21 mouse cellular contexts compared by ENCODE assay signal in genomic region chr4:105422466-105422865, GRCm38 (mm10).
A peak's percentile ranks its signal among the peaks of the same experiment; 100 is the strongest.
DNase-seq lines count a peak whose midpoint lies in the region; ATAC-seq and TF ChIP-seq lines count a peak whose summit lies in the region.
"Had no signal": no experiment of that assay in that cellular context is flagged by ENCODE, and none has a peak within 500 bp of the region (broad histone marks: within the 10 kb centered on the region; RNA-seq: fewer than 3 reads in every experiment).

No protein-coding gene starts in this region.

- H3K27me3 ChIP-seq in heart, embryonic 10.5 days (ENCODE audit: insufficient read depth, poor library complexity, severe bottlenecking): peaks cover 7% of the 10 kb centered on the region; the same call in 1 of the 2 replicates
- H3K27me3 ChIP-seq in heart, embryonic 11.5 days (ENCODE audit: control insufficient read depth, insufficient read depth, low read length): no peaks in the 10 kb centered on the region
- H3K27me3 ChIP-seq in lung, embryonic 14.5 days (ENCODE audit: insufficient read depth, low read length): no peaks in the 10 kb centered on the region
- H3K27me3 ChIP-seq: embryonic facial prominence, embryonic 13.5 days; forebrain, embryonic 12.5 days; heart, embryonic 12.5 days; intestine, embryonic 15.5 days had no signal

- WGBS in heart, embryonic 10.5 days: 21% methylated on average over 7 of the region's 7 CpGs
- 22% methylated on average over 7 of the region's 7 CpGs for WGBS in heart, embryonic 11.5 days (ENCODE audit: insufficient replicate concordance)
- 21% methylated on average over 7 of the region's 7 CpGs for WGBS in lung, embryonic 14.5 days

- DNase-seq in heart, embryonic 10.5 days (ENCODE audit: low spot score): peak; percentile 52
- DNase-seq in lung, embryonic 14.5 days: peak; percentile 29
- no peak for DNase-seq in lung, postnatal 36 days
- DNase-seq in cerebellum, adult 18-20 months: no peak
- DNase-seq: adrenal gland, adult 2 months; adrenal gland, postnatal 25 days; cerebellum, adult 11 months; cerebellum, adult 9-10 months; cerebellum, postnatal 25 days; gastrocnemius, postnatal 14 days had no signal

- H3K36me3 ChIP-seq in heart, embryonic 10.5 days: no peaks in the 10 kb centered on the region
- H3K36me3 ChIP-seq in heart, embryonic 11.5 days (ENCODE audit: control insufficient read depth, insufficient read depth, low read length): no peaks in the 10 kb centered on the region
- H3K36me3 ChIP-seq in lung, embryonic 14.5 days (ENCODE audit: insufficient read depth): no peaks in the 10 kb centered on the region
- H3K36me3 ChIP-seq: embryonic facial prominence, embryonic 13.5 days; forebrain, embryonic 12.5 days; G1E; heart, embryonic 12.5 days; hindbrain, embryonic 10.5 days; intestine, embryonic 15.5 days had no signal

- TF ChIP-seq CTCF in lung, embryonic 14.5 days (IDR thresholded peaks at IDR 0.05; ENCODE audit: low read depth): no peak

- no peak overlapping the region for H3K27ac ChIP-seq in heart, embryonic 10.5 days
- no peak overlapping the region for H3K27ac ChIP-seq in heart, embryonic 11.5 days (ENCODE audit: low read depth, low read length)
- H3K27ac ChIP-seq in lung, embryonic 14.5 days (ENCODE audit: low read depth): no peak overlapping the region
- peak overlapping the region; percentile 85 for H3K27ac ChIP-seq in brown adipose tissue, adult 24 weeks (replicated peaks; ENCODE audit: low read depth, low read length)
- H3K27ac ChIP-seq: embryonic facial prominence, embryonic 13.5 days; forebrain, embryonic 12.5 days; hindbrain, embryonic 10.5 days; hindbrain, embryonic 14.5 days; intestine, embryonic 15.5 days had no signal

- H3K4me1 ChIP-seq in heart, embryonic 10.5 days: peaks cover 18% of the 10 kb centered on the region; the same call in 1 of the 2 replicates
- no peaks in the 10 kb centered on the region for H3K4me1 ChIP-seq in heart, embryonic 11.5 days (ENCODE audit: control insufficient read depth, insufficient read depth, low read length)
- H3K4me1 ChIP-seq in lung, embryonic 14.5 days (ENCODE audit: insufficient read depth): peaks cover 3% of the 10 kb centered on the region; the same call in 1 of the 2 replicates
- H3K4me1 ChIP-seq in brown adipose tissue, adult 24 weeks (ENCODE audit: control insufficient read depth, insufficient read depth, insufficient read length, low read length): peaks cover 34% of the 10 kb centered on the region; the same call in 1 of the 2 replicates
- H3K4me1 ChIP-seq: embryonic facial prominence, embryonic 13.5 days; forebrain, embryonic 12.5 days; intestine, embryonic 15.5 days had no signal

- no peak for ATAC-seq in heart, embryonic 11.5 days (replicated peaks; ENCODE audit: insufficient number of reproducible peaks, low FRiP score, low TSS enrichment)
- ATAC-seq in lung, embryonic 14.5 days (ENCODE audit: insufficient read depth): no peak
- ATAC-seq: activated CD4-positive, CD25-positive, alpha-beta regulatory T cell, adult 4 months; forebrain, embryonic 16.5 days; intestine, embryonic 15.5 days had no signal

- no peak overlapping the region for H3K4me2 ChIP-seq in heart, embryonic 11.5 days
- H3K4me2 ChIP-seq in lung, embryonic 14.5 days: no peak overlapping the region
- H3K4me2 ChIP-seq: embryonic facial prominence, embryonic 13.5 days; forebrain, embryonic 12.5 days; heart, embryonic 12.5 days; hindbrain, embryonic 14.5 days; intestine, embryonic 15.5 days had no signal

- no peaks in the 10 kb centered on the region for H3K9me3 ChIP-seq in heart, embryonic 10.5 days
- H3K9me3 ChIP-seq in heart, embryonic 11.5 days (replicated peaks; ENCODE audit: control insufficient read depth, low read length): no peaks in the 10 kb centered on the region
- no peaks in the 10 kb centered on the region for H3K9me3 ChIP-seq in lung, embryonic 14.5 days (ENCODE audit: low read depth, low read length)
- H3K9me3 ChIP-seq: embryonic facial prominence, embryonic 13.5 days; forebrain, embryonic 12.5 days; heart, embryonic 12.5 days; hindbrain, embryonic 10.5 days; intestine, embryonic 15.5 days had no signal

- no peak overlapping the region for H3K9ac ChIP-seq in heart, embryonic 11.5 days (ENCODE audit: low read depth, low read length)
- no peak overlapping the region for H3K9ac ChIP-seq in lung, embryonic 14.5 days
- H3K9ac ChIP-seq: embryonic facial prominence, embryonic 13.5 days; forebrain, embryonic 12.5 days; heart, embryonic 12.5 days; hindbrain, embryonic 14.5 days; intestine, embryonic 15.5 days had no signal

- no peak overlapping the region for H3K4me3 ChIP-seq in heart, embryonic 10.5 days
- H3K4me3 ChIP-seq in heart, embryonic 11.5 days (ENCODE audit: low read depth, low read length): no peak overlapping the region
- no peak overlapping the region for H3K4me3 ChIP-seq in lung, embryonic 14.5 days (ENCODE audit: low read depth, low read length)
- no peak overlapping the region for H3K4me3 ChIP-seq in brown adipose tissue, adult 24 weeks (ENCODE audit: insufficient read depth, low read depth, low read length)
- H3K4me3 ChIP-seq: embryonic facial prominence, embryonic 13.5 days; forebrain, embryonic 12.5 days; heart, embryonic 12.5 days; hindbrain, embryonic 10.5 days; intestine, embryonic 15.5 days had no signal

Comparison
In these comparisons a context has a peak if more than half of its experiments do, and no peak if none do; other contexts are left out.
1. DNase-seq: peak in heart, embryonic 10.5 days (single experiment) and lung, embryonic 14.5 days (single experiment); none in lung, postnatal 36 days (single experiment) and cerebellum, adult 18-20 months (0 of 2).